Mouse (Mus musculus): ENCODE measurements around the gene Galnt14. TPM values are rescaled to one million over a fixed set of nuclear protein-coding genes. Genes with fewer than 3 reads are reported as not detected.

The Galnt14 gene
- polyA plus RNA-seq, 1 experiment from 2014 or later, result 16.9 TPM

DNA sequence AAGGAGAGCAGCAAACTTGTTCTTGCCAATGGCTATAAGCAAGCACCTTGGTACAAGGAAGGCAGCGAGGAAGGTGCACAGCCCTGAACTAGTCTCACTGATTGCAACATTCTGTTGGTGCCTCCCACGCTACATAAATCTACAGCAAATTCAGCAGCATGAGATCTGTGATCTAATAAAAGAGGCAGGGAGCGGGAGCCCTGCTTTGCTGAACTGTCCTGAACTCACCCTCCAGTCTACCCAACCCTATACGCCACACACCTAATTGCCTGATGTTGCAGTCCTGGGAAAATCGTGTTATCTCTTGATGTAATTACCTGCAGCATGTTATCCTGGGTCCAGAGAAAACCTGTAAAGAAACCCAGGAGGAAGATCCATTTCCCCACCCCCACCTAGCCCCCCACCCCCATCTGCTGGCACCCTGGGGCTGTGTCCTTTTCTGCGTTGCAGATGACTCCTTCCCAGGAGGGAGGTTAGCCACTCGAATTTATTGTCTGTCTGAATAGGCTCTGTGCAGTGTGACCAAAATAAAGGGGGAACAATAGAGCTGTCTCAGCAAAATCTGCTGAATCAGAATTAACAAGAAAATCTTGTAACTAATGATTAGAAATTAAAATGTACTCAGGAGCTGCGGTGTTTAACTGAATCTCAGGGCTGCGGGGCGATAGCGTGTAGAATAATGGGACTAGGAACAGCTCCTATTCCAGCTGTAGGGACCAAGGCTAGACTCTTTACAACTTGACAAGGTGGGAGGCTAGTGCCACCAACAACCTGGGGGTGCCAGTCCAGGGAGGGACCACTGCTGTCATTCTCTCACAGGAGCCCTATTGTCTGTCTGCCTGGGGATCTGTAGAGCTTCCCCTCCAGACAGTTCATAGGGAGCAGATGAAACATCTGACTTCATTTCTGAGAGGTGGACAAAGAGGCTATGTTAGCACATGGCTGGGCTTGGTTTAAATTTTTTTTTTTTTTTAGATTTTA, 232.9 kb downstream of the Galnt14 start:
- no peaks in the 10 kb centered on the region for H3K36me3 ChIP-seq
- H3K9ac ChIP-seq (replicated peaks), result no peak overlapping the region
- peak; percentile 79 for ATAC-seq
- peaks cover 18% of the 10 kb centered on the region for H3K4me1 ChIP-seq (replicated peaks)
- no peak overlapping the region for H3K4me3 ChIP-seq (replicated peaks)
- peak overlapping the region; percentile 57 for H3K27ac ChIP-seq
- 0 out of 2 replicates have a peak, but pooled peaks cover 3% of the 10 kb centered on the region for H3K27me3 ChIP-seq
- no peaks in the 10 kb centered on the region for H3K9me3 ChIP-seq
- no peak overlapping the region for H3K4me2 ChIP-seq (replicated peaks)
- 19% methylated on average over 11 of the region's 11 CpGs for WGBS

DNA sequence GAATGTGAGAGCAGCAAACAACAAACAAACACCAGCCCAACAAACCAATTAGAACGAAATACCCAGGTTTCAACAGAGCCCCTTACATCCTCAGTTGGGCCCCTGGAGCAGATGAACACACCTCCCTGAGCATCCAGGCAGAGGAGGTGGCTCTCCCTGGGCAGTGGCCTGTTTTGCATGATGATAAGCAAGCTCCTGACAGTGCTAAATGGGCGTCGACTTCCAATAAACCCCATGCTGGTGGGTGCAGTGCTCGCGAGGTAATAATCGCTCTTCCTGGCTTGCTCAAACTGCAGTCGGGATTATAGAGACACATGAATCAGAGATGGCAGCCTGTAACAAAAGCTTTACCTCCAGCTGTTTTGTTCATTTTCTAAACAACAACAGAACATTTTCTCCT, 235.9 kb downstream of the Galnt14 start:
- Histone ChIP-seq H3K27ac (no peak overlapping the region), H3K9ac (replicated peaks) (no peak overlapping the region), H3K4me3 (replicated peaks) (no peak overlapping the region), H3K27me3 (no peaks in the 10 kb centered on the region), H3K36me3 (no peaks in the 10 kb centered on the region), H3K9me3 (no peaks in the 10 kb centered on the region), H3K4me2 (replicated peaks) (no peak overlapping the region), H3K4me1 (replicated peaks) (peaks cover 18% of the 10 kb centered on the region)
- WGBS, result 44% methylated on average over 7 of the region's 7 CpGs
- no peak for ATAC-seq

DNA sequence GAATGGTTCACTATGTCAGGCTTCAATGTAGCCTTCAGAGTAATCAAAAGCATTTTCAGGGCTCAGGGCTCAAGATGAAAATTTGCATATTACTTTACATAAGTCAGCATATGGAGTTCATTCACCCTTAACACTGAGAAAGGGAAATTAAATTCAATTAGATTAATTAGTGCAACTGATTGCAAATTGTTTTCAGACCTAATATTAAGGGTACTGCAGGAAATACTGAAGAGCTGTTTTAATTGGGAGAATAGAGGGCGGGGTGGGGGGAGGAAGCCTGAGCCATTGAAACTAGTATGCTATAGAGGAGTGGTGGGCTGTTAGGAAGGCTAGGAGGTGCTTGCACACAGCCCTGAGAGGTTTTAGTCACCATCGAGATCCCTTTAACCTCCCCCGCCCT, 237.2 kb downstream of the Galnt14 start:
- Histone ChIP-seq H3K4me3 (replicated peaks) (no peak overlapping the region), H3K36me3 (no peaks in the 10 kb centered on the region), H3K9ac (replicated peaks) (no peak overlapping the region), H3K27me3 (no peaks in the 10 kb centered on the region), H3K27ac (no peak overlapping the region), H3K4me1 (replicated peaks) (peaks cover 14% of the 10 kb centered on the region), H3K4me2 (replicated peaks) (no peak overlapping the region), H3K9me3 (no peaks in the 10 kb centered on the region)
- no peak for ATAC-seq
- 78% methylated on average over 3 of the region's 3 CpGs for WGBS

DNA sequence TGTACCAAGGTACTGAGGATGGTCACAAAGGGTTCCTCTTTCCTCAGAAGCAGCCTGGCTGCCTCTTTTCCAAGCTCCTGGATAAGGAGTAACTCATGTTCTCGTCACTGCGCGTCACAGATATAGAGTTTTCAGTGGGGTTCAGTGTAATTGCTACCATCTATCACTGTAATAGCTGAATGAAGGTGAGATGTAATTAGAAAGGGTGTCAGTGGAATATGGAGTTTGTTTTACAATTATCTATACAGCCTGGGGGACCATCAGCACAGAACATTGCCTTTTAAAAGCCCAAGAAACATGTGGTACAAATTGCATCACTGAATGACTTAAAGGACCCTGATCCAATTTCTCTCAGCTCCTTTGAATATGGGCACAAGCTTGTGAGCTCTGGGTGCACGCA, 249.4 kb downstream of the Galnt14 start:
- no peak for ATAC-seq
- H3K27ac ChIP-seq, result no peak overlapping the region
- no peak overlapping the region for H3K4me2 ChIP-seq (replicated peaks)
- no peak overlapping the region for H3K9ac ChIP-seq (replicated peaks)
- H3K9me3 ChIP-seq, result no peaks in the 10 kb centered on the region
- no peak overlapping the region for H3K4me3 ChIP-seq (replicated peaks)
- WGBS, result 92% methylated on average over 4 of the region's 4 CpGs
- H3K4me1 ChIP-seq (replicated peaks), result no peaks in the 10 kb centered on the region
- no peaks in the 10 kb centered on the region for H3K36me3 ChIP-seq
- H3K27me3 ChIP-seq, result no peaks in the 10 kb centered on the region

DNA sequence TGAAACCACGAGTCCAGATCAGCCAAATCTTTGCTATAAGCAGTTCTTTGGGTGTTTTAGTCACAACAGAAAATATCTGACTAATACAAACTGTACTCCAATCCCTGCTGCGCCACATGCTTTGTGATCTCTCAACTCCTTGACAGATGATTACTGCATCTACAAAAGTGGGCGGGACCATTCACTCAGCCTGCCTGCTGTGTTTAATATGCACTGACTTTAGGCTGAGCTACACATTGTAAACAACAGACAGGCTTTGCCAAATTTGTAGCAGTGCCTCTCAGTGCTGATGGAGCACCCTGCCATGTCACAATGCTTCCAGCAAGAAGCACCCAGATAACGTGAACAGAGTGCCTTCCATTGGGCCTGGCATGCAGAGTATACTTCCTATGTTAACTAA, 251.5 kb downstream of the Galnt14 start:
- Histone ChIP-seq H3K4me2 (replicated peaks) (no peak overlapping the region), H3K27me3 (no peaks in the 10 kb centered on the region), H3K9ac (replicated peaks) (no peak overlapping the region), H3K36me3 (no peaks in the 10 kb centered on the region), H3K9me3 (no peaks in the 10 kb centered on the region), H3K27ac (no peak overlapping the region), H3K4me1 (replicated peaks) (no peaks in the 10 kb centered on the region), H3K4me3 (replicated peaks) (no peak overlapping the region)
- no peak for ATAC-seq
- 83% methylated on average over 4 of the region's 4 CpGs for WGBS

DNA sequence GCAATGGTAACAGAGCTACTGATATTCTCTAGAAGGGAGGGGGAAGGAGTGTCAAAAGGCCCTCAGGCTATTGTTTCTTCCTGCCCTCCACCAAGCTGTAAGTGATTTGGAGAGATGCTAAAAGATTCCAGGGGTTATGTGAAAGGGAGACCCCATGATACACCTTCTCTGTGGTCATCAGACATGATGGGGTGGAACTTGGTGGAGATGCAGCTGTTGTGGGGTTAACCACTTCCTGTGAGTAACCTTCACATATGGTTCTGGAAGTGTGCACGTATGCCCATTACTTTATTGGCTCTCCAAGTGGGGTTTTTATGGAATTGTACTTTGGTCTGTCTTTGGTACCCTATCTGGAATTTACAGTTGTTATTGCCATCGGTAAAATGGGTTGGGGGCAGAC, 253.7 kb downstream of the Galnt14 start:
- no peaks in the 10 kb centered on the region for H3K36me3 ChIP-seq
- 92% methylated on average over 2 of the region's 2 CpGs for WGBS
- no peak overlapping the region for H3K9ac ChIP-seq (replicated peaks)
- H3K9me3 ChIP-seq, result no peaks in the 10 kb centered on the region
- H3K4me3 ChIP-seq (replicated peaks), result no peak overlapping the region
- H3K4me1 ChIP-seq (replicated peaks), result no peaks in the 10 kb centered on the region
- ATAC-seq, result no peak
- no peak overlapping the region for H3K4me2 ChIP-seq (replicated peaks)
- H3K27me3 ChIP-seq, result no peaks in the 10 kb centered on the region
- no peak overlapping the region for H3K27ac ChIP-seq

DNA sequence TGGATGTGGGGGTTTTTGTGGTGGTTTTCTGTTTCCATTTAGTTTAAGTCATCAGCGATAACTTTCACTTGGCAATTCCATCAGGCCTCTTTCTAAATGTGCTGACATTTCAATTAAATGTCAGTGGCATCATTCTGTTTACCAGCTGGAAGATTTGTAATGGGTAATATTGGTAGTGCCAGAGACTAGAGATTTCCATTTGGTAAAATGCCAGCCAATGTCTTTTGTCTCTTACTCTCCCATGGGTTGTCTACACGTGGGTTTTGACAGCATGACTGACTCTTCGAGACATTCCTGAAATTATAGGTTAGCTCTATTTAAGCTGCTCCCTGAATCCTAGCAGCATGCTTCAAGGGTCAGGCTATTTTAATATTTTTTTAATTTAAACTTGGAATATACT, 256.6 kb downstream of the Galnt14 start:
- Histone ChIP-seq H3K4me2 (replicated peaks) (no peak overlapping the region), H3K27me3 (no peaks in the 10 kb centered on the region), H3K9me3 (no peaks in the 10 kb centered on the region), H3K36me3 (no peaks in the 10 kb centered on the region), H3K4me3 (replicated peaks) (no peak overlapping the region), H3K27ac (no peak overlapping the region), H3K4me1 (replicated peaks) (no peaks in the 10 kb centered on the region), H3K9ac (replicated peaks) (no peak overlapping the region)
- no peak for ATAC-seq
- 68% methylated on average over 3 of the region's 3 CpGs for WGBS

DNA sequence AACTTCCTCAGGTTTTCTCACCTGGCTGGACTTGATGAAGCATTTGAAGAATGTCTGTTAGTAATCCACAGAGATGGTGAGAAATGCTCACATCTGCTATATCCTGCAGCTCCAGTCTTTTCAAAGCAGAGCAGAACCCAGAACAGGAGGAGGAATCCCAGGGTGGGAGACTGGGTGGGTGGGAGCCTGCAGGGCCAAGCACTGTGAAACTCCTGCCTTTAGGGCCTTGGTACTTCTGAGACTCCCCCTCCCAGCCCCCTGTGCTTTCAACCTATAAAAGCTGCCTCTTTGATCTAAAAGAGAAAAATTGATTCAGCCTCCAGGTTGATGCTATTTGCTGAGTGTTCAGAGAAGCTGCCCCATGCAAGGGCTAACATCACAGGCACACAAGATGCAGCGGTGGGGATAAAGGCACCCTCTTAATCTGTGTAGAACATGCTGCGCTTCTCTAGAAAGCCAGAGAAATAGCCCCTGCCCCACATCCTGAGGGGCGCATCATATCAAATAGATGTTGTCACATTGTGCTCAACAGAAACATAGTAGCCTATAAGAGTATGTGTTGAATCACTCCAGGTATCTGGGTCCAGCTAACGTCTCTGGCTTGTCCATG, 258.0 kb downstream of the Galnt14 start:
- ATAC-seq, result no peak
- H3K4me3 ChIP-seq (replicated peaks), result no peak overlapping the region
- WGBS, result 80% methylated on average over 4 of the region's 4 CpGs

DNA sequence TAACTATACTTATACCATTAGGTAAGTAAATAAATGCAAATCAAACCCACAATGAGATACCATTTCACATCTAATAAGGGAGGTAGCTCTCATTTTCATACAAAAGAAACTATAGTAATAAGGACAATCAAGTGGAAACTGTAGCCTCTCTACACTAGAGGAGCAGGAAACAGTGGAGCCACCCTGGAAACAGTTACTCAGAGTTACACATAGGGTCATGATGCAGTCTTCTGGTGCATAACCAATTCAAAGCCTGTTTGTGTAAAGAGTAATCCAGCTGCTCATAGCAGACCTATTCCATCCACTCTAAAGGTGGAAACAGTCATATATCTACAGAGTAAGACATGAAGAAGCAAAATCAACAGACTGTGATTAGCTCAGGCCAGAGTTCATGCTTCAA, 261.1 kb downstream of the Galnt14 start:
- H3K36me3 ChIP-seq, result no peaks in the 10 kb centered on the region
- H3K9me3 ChIP-seq, result no peaks in the 10 kb centered on the region
- H3K4me2 ChIP-seq (replicated peaks), result no peak overlapping the region
- no peak overlapping the region for H3K9ac ChIP-seq (replicated peaks)
- ATAC-seq, result no peak
- no peak overlapping the region for H3K4me3 ChIP-seq (replicated peaks)
- no peak overlapping the region for H3K27ac ChIP-seq
- no peaks in the 10 kb centered on the region for H3K27me3 ChIP-seq
- no peaks in the 10 kb centered on the region for H3K4me1 ChIP-seq (replicated peaks)

More for the DNA sequence above, 258.0 kb downstream of the Galnt14 start:
- Histone ChIP-seq H3K4me1 (replicated peaks) (no peaks in the 10 kb centered on the region), H3K9ac (replicated peaks) (no peak overlapping the region), H3K27me3 (no peaks in the 10 kb centered on the region), H3K27ac (no peak overlapping the region), H3K4me2 (replicated peaks) (no peak overlapping the region), H3K36me3 (no peaks in the 10 kb centered on the region), H3K9me3 (no peaks in the 10 kb centered on the region)

Other genes with a start within 250 kb of the Galnt14 start
- 10.7 and 11.4 TPM in 2 replicates for gene Ehd3, start 93.7 kb upstream of the Galnt14 start, polyA plus RNA-seq (2015; fragmentation: Nextera tagmentation; extraction: Ambion mirVana)
- 0.08 and 0.13 TPM in 2 replicates for gene Xdh, start 239.7 kb upstream of the Galnt14 start, polyA plus RNA-seq (2015; fragmentation: Nextera tagmentation; extraction: Ambion mirVana)